Mouse (Mus musculus) bone marrow, adult 2 months (tissue): Measurements from ENCODE around the gene Acot4. TPM values are rescaled to one million over a fixed set of nuclear protein-coding genes. Genes with fewer than 3 reads are reported as not detected.
"Not testable (repeated sequence)": the region's sequence is repeated elsewhere in the genome, so short reads cannot be mapped to it uniquely, and the experiment has no call there.

Experiments
- H3K27ac ChIP-seq: fragments of 200-500 bp; 2 replicates; pipeline ENCODE4 v1.5.1; 2012; ENCODE audit warnings: low read depth, mild to moderate bottlenecking, control low read depth, inconsistent platforms, low read length; ENCODE audit not compliant: control insufficient read depth, poor library complexity, insufficient read depth
- H3K4me1 ChIP-seq: fragments of 200-500 bp; 2 replicates; pipeline ENCODE4 v1.6.1; 2011; ENCODE audit warnings: low read length; ENCODE audit not compliant: control insufficient read depth, insufficient read depth
- H3K4me3 ChIP-seq: fragments of 200-500 bp; replicated peaks from 2 replicates; pipeline ENCODE3; 2011; ENCODE audit warnings: mild to moderate bottlenecking, low read depth, low read length, control low read depth; ENCODE audit not compliant: control insufficient read depth
- CTCF ChIP-seq: fragments of 200-500 bp; IDR thresholded peaks from 2 replicates; pipeline ENCODE4 v1.5.1; 2011; ENCODE audit warnings: low read length, control low read depth; ENCODE audit not compliant: control insufficient read depth, insufficient read depth
- POLR2A ChIP-seq: fragments of 200-500 bp; IDR thresholded peaks from 2 replicates; pipeline ENCODE4 v1.6.1; 2011; ENCODE audit warnings: low read depth, mild to moderate bottlenecking, control low read depth, low read length, borderline replicate concordance; ENCODE audit not compliant: control insufficient read depth
- WGBS: fragments of 180-500 bp; shearing (Covaris S2); methylation state at CpG from one replicate; pipeline ENCODE4 v1.1.7; 2018; 5-methylcytosine and 5-hydroxymethylcytosine counted together
- polyA plus RNA-seq: library from polyadenylated mRNA; stranded (reverse); fragments of >200 nt; gene quantifications from 2 replicates; pipeline ENCODE4 v1.2.4, GENCODE M21; 2011; ENCODE audit warnings: low replicate concordance; ENCODE audit not compliant: missing spikeins, insufficient read depth, insufficient read length

Gene Acot4
- 0.32 and 2.4 TPM in 2 replicates for polyA plus RNA-seq

- WGBS: 20% methylated on average over 32 of the region's 32 CpGs
- H3K27ac ChIP-seq, H3K4me1 ChIP-seq: not testable (repeated sequence)
- H3K4me3 ChIP-seq: peak within 1 kb of the TSS; percentile 15
Measured at GRCm38 (mm10) chr12:84038241-84038640, at the start of gene Acot4. Gene Acot4, plus strand, starts transcription at chr12:84038379.

GRCm38 (mm10) chr12:83988483-83988882 lies 49.7 kb upstream of the Acot4 start:
- WGBS: 48% methylated on average over 4 of the region's 4 CpGs
- Histone ChIP-seq H3K4me1 (no peaks in the 10 kb centered on the region), H3K27ac (peak overlapping the region; percentile 99), H3K4me3 (peak overlapping the region; percentile 76)
- TF ChIP-seq CTCF (no peak), POLR2A (no peak)

- Histone ChIP-seq H3K4me1 (no peaks in the 10 kb centered on the region), H3K27ac (no peak overlapping the region), H3K4me3 (no peak overlapping the region)
- WGBS: 88% methylated on average over 4 of the region's 4 CpGs
- TF ChIP-seq CTCF (no peak), POLR2A (no peak)
Measured at GRCm38 (mm10) chr12:83989378-83989777, 48.8 kb upstream of the Acot4 start.

DNA sequence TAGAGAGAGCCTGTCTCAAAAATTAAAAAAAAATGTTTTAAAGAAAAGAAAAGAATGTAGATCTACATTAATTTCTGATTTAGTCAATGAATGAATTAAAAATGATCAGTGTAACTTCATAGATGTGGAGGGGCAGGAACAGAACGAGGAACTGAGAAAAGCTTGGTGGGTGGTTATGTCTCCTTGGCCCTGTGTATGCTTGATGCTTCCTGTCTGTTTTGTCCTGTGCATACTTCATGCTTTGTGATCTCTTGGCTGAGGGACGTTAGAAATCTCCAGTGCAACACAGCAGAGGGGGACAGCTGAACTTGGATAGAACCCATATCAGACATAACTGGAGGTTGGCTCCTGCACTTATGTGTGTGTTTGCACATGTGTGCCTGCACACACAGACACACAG lies 41.0 kb upstream of the Acot4 start:
- Histone ChIP-seq H3K4me1 (peaks cover 2% of the 10 kb centered on the region), H3K27ac (no peak overlapping the region), H3K4me3 (no peak overlapping the region)
- 26% methylated on average over 2 of the region's 2 CpGs for WGBS
- TF ChIP-seq POLR2A (no peak), CTCF (no peak)

DNA sequence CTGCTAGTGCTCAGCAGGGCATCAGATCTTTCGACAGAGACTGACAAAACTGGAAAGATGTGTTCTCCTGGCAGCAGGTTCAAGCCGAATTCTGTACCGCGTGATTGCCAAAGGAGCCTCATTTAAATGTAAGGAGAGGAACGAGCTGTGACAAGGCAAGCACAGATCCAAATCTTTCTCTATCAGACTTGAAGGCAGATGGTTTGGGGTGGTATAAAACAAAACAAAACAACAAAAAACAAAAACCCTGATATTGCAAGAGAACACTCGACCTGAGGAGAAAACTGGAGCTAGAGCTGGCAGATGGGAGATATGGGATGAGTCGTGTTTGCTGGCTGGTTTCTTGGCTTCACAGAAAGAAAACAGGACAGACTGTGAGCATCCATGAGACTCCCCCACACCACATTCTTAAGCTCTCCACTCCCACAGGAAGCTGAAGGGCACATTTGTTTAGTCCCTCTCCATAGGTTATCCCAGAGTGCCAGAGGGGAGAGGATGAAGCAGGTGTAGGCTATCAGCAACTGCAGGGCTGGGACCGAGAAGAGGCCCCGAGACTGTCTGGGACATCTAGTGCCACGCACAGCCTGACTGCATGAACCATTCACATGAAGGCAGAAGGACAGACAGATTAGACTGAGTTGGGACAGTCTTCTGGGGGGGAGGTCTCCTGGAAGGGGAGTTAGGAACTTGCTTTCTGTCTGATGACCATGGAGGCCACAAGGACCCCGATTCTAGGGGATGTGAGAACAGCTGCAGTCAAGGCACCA lies 39.7 kb upstream of the Acot4 start:
- TF ChIP-seq POLR2A (no peak), CTCF (no peak)
- 62% methylated on average over 11 of the region's 11 CpGs for WGBS
- no peak overlapping the region for H3K4me3 ChIP-seq
- H3K4me1 ChIP-seq: peaks cover 2% of the 10 kb centered on the region
- no peak overlapping the region for H3K27ac ChIP-seq

DNA sequence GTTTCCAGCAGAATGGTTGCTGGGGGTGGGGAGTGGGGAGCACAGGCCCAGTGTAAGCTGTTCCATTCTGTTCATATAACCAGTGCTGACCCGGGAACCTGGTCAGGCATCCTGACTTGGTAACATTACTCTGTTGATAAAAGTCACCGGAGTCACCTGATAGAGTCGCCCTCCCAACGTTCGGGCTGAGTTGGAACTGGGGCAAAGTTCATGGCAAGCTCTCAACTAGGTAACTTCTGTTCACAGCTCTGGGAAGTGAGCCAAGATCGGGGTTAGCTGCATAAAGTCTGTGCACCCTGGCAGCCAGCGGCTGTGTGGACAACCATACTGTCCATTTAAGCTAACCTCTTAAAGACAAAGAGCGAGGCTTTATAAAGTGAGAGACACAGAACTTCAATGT lies 38.9 kb upstream of the Acot4 start:
- H3K4me1 ChIP-seq, H3K4me3 ChIP-seq, H3K27ac ChIP-seq: not testable (repeated sequence)
- 20% methylated on average over 8 of the region's 8 CpGs for WGBS

DNA sequence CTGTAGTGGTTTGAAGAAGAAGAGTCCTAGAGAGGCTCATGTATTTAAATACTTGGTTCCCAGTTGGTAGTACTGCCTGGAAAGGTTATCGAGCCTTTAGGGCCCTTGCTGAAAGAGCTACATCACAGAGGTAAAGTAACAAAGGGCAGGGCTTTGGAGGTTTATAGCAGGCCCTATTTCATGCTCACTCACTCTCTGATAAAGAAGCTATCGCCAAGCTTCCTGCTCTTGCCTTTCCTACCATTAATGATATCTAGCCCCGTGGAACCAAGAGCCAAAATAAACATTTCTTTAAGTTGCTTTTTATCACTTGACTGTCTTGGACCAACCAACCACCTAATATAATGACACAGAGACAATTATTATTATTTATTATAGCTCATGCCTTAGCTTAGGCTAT lies 37.8 kb upstream of the Acot4 start:
- H3K4me3 ChIP-seq: no peak overlapping the region
- no peak overlapping the region for H3K27ac ChIP-seq
- TF ChIP-seq CTCF (no peak), POLR2A (no peak)
- peaks cover 2% of the 10 kb centered on the region for H3K4me1 ChIP-seq
- WGBS: 65% methylated on average over 3 of the region's 3 CpGs

DNA sequence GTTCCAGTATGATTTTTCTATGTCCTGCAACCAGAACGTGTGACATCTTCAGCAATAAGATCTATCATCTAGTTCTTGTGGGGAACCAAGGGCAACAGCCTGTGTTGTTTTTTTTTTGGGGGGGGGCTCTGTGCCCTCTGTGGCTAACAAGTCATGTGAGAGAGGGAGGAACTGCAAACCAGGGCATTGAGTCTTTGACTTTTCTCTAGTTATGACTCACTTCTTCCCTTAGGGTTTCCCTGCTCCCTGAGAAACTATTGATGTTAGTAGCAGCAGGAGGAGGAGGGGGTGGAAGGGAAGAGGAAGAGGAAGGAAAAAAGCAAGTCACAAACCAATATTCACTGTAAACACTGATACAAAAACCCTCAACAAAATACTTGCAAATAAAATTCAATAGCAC lies 34.3 kb upstream of the Acot4 start:
- Histone ChIP-seq H3K27ac (no peak overlapping the region), H3K4me1 (no peaks in the 10 kb centered on the region), H3K4me3 (no peak overlapping the region)
- no peak for TF ChIP-seq POLR2A
- TF ChIP-seq CTCF: no peak
- WGBS: 76% methylated on average over 1 of the region's 1 CpGs

DNA sequence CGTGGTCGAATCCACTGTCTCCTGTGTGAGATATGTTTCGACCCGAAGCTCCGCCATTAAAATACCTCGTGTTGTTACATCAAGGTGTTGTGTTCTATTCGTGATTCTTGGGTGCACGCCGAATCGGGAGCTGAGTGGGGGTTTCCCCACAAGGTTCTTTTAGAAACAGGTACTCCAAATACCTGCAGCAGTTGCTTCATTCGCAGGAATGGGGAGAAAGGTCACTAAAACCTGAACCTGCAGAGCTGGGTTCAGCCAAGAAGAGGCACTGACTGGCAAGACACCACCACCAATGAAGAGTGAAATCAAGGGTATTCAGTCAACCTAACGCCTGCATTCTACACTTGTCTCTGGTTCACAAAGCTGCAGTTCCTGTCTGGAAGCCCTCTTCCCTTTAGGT lies 29.9 kb upstream of the Acot4 start:
- TF ChIP-seq POLR2A: no peak
- TF ChIP-seq CTCF: no peak
- Histone ChIP-seq H3K4me1 (no peaks in the 10 kb centered on the region), H3K4me3 (no peak overlapping the region), H3K27ac (no peak overlapping the region)
- 83% methylated on average over 12 of the region's 12 CpGs for WGBS
